Comparison of ENCODE assay signal across 26 mouse cellular contexts in the genomic region with DNA sequence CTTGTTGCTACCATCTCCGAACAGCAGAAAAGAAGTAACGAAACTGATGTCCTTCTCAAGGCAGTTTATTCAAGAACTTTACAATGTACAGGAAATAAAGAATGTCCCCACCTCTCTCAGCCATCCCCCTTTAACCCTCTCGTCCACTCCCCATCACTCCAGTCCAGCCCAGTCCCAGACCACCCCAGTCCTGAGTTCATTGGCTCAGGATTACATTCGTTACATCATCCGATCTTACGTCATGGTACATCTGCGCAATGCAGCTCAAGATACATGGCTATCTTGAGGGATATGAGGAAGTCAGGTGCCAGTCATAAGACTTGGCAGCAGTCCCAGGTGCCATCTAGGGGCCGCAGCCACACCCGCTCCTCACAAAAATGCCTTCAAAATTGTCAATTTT. TPM values are rescaled to one million over a fixed set of nuclear protein-coding genes. Genes with fewer than 3 reads are reported as not detected.
"Had no signal": no experiment of that assay in that cellular context is flagged by ENCODE, and none has a peak within 500 bp of the region (broad histone marks: within the 10 kb centered on the region; RNA-seq: fewer than 3 reads in every experiment).

No protein-coding gene starts in this region.

- DNase-seq: gastrocnemius, postnatal 14 days; gastrocnemius, postnatal 36 days; heart, adult 18-20 months; heart, postnatal 14 days; heart, postnatal 36 days; kidney, adult 11 months; kidney, adult 2 months; kidney, adult 9 months; kidney, postnatal 25 days; kidney, postnatal 4 days; liver; liver, embryonic 13.5 days had no signal

- H3K27ac ChIP-seq: heart, embryonic 13.5 days; heart, embryonic 15.5 days; hindbrain, embryonic 13.5 days; hindbrain, embryonic 15.5 days; hindbrain, postnatal 0 days; kidney, embryonic 15.5 days; kidney, postnatal 0 days; layer of hippocampus, adult 2 months; left cerebral cortex, adult 2 months; limb, embryonic 10.5 days; limb, embryonic 12.5 days; liver, embryonic 13.5 days had no signal

- H3K27me3 ChIP-seq: heart, embryonic 13.5 days; heart, embryonic 15.5 days; hindbrain, embryonic 13.5 days; hindbrain, embryonic 15.5 days; kidney, embryonic 15.5 days; limb, embryonic 12.5 days; liver, embryonic 13.5 days had no signal

- H3K4me3 ChIP-seq: heart, embryonic 13.5 days; heart, embryonic 15.5 days; hindbrain, embryonic 13.5 days; hindbrain, embryonic 15.5 days; kidney, embryonic 15.5 days; layer of hippocampus, adult 2 months; left cerebral cortex, adult 2 months; limb, embryonic 10.5 days; limb, embryonic 12.5 days; liver, embryonic 13.5 days had no signal

- H3K36me3 ChIP-seq: heart, embryonic 13.5 days; heart, embryonic 15.5 days; hindbrain, embryonic 13.5 days; hindbrain, embryonic 15.5 days; kidney, embryonic 15.5 days; limb, embryonic 10.5 days; limb, embryonic 12.5 days; liver, embryonic 13.5 days had no signal

- H3K4me1 ChIP-seq: heart, embryonic 13.5 days; heart, embryonic 15.5 days; hindbrain, embryonic 13.5 days; hindbrain, embryonic 15.5 days; kidney, embryonic 15.5 days; limb, embryonic 10.5 days; limb, embryonic 12.5 days; liver, embryonic 13.5 days had no signal

- ATAC-seq: hindbrain, postnatal 0 days; intestine, embryonic 16.5 days had no signal

- H3K9me3 ChIP-seq: heart, embryonic 13.5 days; heart, embryonic 15.5 days; hindbrain, embryonic 13.5 days; hindbrain, embryonic 15.5 days; kidney, embryonic 15.5 days; limb, embryonic 10.5 days; limb, embryonic 12.5 days; liver, embryonic 13.5 days had no signal

RNA-seq across cellular contexts. Expression of a gene that starts 28.4 kb away (rescaled TPM):
- total RNA-seq: gastrocnemius, adult 18-20 months; gastrocnemius, adult 8-10 months; gastrocnemius, postnatal 14 days; gastrocnemius, postnatal 36 days; heart, adult 18-20 months; heart, postnatal 14 days; heart, postnatal 36 days had no signal
